Mouse (Mus musculus) neural tube, embryonic 13.5 days (tissue): ENCODE results near the gene Sh3bp5. TPM values are rescaled to one million over a fixed set of nuclear protein-coding genes. Genes with fewer than 3 reads are reported as not detected.

Source experiments
- ATAC-seq: fragments of 200-750 bp; cut with Nextera tagmentation; 2 replicates; pipeline ENCODE4 v1.8.0; 2017; ENCODE audit warnings: low read depth, mild to moderate bottlenecking, moderate TSS enrichment, moderate library complexity
- H3K27ac ChIP-seq: fragments of 300-500 bp; sonication (generic); replicated peaks from 2 replicates; pipeline ENCODE4 v1.5.1; 2015; ENCODE audit warnings: moderate library complexity, mild to moderate bottlenecking, inconsistent platforms
- H3K27me3 ChIP-seq: fragments of 300-500 bp; sonication (generic); 2 replicates; pipeline ENCODE4 v1.6.1; 2015; ENCODE audit warnings: mild to moderate bottlenecking, inconsistent platforms
- H3K36me3 ChIP-seq: fragments of 300-500 bp; sonication (generic); 2 replicates; pipeline ENCODE4 v1.6.1; 2015; ENCODE audit warnings: mild to moderate bottlenecking, inconsistent platforms
- H3K4me1 ChIP-seq: fragments of 300-500 bp; sonication (generic); replicated peaks from 2 replicates; pipeline ENCODE4 v1.6.1; 2015; ENCODE audit warnings: inconsistent platforms
- H3K4me2 ChIP-seq: fragments of 300-500 bp; sonication (generic); 2 replicates; pipeline ENCODE4 v1.6.1; 2015; ENCODE audit warnings: inconsistent platforms, mild to moderate bottlenecking, moderate library complexity
- H3K4me3 ChIP-seq: fragments of 300-500 bp; sonication (generic); 2 replicates; pipeline ENCODE4 v1.5.1; 2015; ENCODE audit warnings: mild to moderate bottlenecking, inconsistent platforms
- H3K9ac ChIP-seq: fragments of 300-500 bp; sonication (generic); 2 replicates; pipeline ENCODE4 v1.6.1; 2015; ENCODE audit warnings: moderate library complexity, mild to moderate bottlenecking, inconsistent platforms
- H3K9me3 ChIP-seq: fragments of 300-500 bp; sonication (generic); 2 replicates; pipeline ENCODE4 v1.6.1; 2016; ENCODE audit warnings: inconsistent platforms
- WGBS: fragments of 180-500 bp; shearing (Covaris S2); methylation state at CpG from one replicate; pipeline ENCODE4 v1.1.7; 2015; 5-methylcytosine and 5-hydroxymethylcytosine counted together
- polyA plus RNA-seq: library from polyadenylated mRNA; unstranded; fragments of >200 nt; fragmentation: Nextera tagmentation; extraction: Ambion mirVana; gene quantifications from 2 replicates; pipeline ENCODE4 v1.2.1, GENCODE M21; 2015

The Sh3bp5 gene
- polyA plus RNA-seq, 1 experiment from 2014 or later, result 139 TPM

DNA sequence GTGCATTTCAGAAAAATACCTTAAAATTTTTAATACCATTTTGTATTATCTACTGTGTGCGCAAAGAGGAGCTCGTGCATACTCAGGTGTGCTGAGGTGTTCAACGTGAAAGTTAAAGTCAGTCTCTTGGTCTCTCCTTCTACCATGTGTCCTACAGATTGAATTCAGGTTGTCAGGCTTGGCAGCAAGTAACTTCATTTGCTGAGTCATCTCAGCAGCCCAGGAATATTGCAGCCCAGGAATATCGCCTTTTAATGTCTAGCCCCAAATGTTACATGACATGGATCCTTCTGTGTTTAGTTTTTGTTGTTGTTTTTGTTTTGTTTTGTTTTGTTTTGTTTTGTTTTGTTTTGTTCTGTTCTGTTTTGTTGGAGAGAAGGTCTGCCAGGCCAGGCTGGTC lies 31.2 kb downstream of the Sh3bp5 start:
- ATAC-seq, result no peak
- Histone ChIP-seq H3K27ac (no peak overlapping the region), H3K9ac (no peak overlapping the region), H3K4me2 (no peak overlapping the region), H3K9me3 (no peaks in the 10 kb centered on the region), H3K4me3 (no peak overlapping the region), H3K36me3 (peaks cover 43% of the 10 kb centered on the region), H3K4me1 (peaks cover 54% of the 10 kb centered on the region), H3K27me3 (no peaks in the 10 kb centered on the region)
- 95% methylated on average over 4 of the region's 4 CpGs for WGBS

DNA sequence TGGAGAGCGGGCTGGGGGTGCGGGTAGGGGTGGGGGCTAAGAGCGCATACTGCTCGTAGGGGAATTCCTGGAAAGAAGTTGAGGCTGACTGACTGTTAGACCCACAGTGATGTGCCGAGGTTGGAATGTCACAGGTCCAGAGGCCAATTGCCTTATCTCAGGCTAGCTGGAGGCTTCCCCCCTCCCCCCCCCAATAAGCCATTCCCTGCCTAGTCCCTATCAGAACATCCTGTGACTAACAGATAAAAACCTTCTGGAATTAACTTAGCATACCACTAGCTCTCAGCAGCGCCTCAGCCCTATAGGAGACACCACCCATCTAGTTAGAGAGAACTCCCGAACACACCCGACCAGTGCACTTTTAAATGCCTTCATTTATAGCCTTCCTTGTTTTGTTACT lies 31.9 kb downstream of the Sh3bp5 start:
- peaks cover 43% of the 10 kb centered on the region for H3K36me3 ChIP-seq
- H3K4me3 ChIP-seq, result no peak overlapping the region
- no peak overlapping the region for H3K4me2 ChIP-seq
- 74% methylated on average over 8 of the region's 8 CpGs for WGBS
- H3K9me3 ChIP-seq, result no peaks in the 10 kb centered on the region
- H3K9ac ChIP-seq, result no peak overlapping the region
- H3K27me3 ChIP-seq, result no peaks in the 10 kb centered on the region
- no peak for ATAC-seq
- peaks cover 49% of the 10 kb centered on the region for H3K4me1 ChIP-seq
- no peak overlapping the region for H3K27ac ChIP-seq

DNA sequence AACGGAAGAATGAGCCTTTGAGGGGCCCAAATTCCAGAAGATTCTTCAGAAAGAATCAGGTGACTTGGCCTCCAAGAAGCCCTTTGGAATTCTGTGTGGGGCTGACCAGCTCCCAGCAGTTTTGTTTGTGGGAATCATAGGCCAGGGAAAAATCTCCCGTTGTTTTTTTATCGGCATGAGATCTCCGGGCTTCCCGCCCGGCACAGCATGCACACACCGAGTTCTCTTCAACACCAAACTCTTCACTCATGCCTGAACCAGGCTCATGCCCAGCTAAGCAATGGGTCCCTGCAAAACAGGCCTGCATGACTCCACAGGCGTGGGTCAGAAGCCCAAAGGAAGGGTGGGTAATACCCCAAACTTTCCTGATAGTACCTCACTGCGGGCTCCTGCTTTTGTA lies 32.3 kb downstream of the Sh3bp5 start:
- Histone ChIP-seq H3K36me3 (peaks cover 43% of the 10 kb centered on the region), H3K4me3 (no peak overlapping the region), H3K9ac (no peak overlapping the region), H3K27ac (no peak overlapping the region), H3K4me1 (peaks cover 49% of the 10 kb centered on the region), H3K4me2 (no peak overlapping the region), H3K9me3 (no peaks in the 10 kb centered on the region), H3K27me3 (no peaks in the 10 kb centered on the region)
- 79% methylated on average over 9 of the region's 9 CpGs for WGBS
- no peak for ATAC-seq

DNA sequence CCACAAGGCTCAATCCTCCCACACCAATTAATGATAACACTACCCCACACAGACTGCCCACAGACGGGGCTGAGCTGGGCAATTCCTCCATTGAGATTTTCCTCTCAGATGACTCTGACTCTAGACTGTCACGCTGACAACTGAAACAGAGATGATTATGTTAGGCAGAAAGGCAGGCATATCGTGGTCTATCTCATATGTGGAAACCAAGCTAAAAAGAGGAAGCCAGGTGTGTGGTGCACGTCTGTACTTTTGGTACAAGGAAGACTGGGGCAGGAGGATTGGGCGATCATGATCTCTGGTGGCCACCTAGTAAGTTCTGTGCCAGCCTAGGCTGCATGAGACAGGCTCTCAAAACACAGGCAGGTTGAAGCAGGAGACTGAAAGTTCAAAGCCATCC lies 33.2 kb downstream of the Sh3bp5 start:
- no peak overlapping the region for H3K4me2 ChIP-seq
- H3K27ac ChIP-seq, result no peak overlapping the region
- ATAC-seq, result no peak
- peaks cover 49% of the 10 kb centered on the region for H3K4me1 ChIP-seq
- H3K27me3 ChIP-seq, result no peaks in the 10 kb centered on the region
- H3K4me3 ChIP-seq, result no peak overlapping the region
- WGBS, result 84% methylated on average over 5 of the region's 5 CpGs
- H3K9ac ChIP-seq, result no peak overlapping the region
- H3K36me3 ChIP-seq, result peaks cover 38% of the 10 kb centered on the region
- no peaks in the 10 kb centered on the region for H3K9me3 ChIP-seq

DNA sequence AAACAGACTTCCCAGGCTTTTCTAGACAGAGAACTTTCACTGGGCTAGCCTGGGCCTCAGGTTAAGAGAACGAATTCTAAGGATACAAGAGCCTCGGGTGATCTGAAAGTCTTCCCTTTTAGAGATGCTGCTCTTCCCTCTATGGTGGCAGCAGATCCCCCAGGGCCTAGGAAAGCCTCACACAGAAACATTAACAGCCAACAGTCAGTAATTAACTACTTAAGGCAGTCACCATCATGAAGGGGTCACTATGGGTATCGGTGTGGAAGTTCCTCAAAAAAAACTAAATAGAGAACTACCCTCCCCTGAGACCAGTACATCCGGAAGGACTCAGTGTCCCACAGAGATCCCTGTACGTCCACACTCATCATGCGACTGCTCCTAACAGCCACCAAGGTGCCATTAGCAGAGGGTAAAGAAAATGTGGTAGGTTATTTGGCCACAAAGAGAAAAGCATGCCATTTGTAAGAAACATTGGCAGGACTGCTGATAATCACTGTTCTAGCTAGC lies 33.9 kb downstream of the Sh3bp5 start:
- H3K27me3 ChIP-seq, result no peaks in the 10 kb centered on the region
- ATAC-seq, result no peak
- H3K9me3 ChIP-seq, result no peaks in the 10 kb centered on the region
- H3K4me1 ChIP-seq, result peaks cover 51% of the 10 kb centered on the region
- H3K9ac ChIP-seq, result no peak overlapping the region
- no peak overlapping the region for H3K4me2 ChIP-seq
- no peak overlapping the region for H3K4me3 ChIP-seq
- 68% methylated on average over 6 of the region's 6 CpGs for WGBS
- no peak overlapping the region for H3K27ac ChIP-seq
- H3K36me3 ChIP-seq, result peaks cover 35% of the 10 kb centered on the region

DNA sequence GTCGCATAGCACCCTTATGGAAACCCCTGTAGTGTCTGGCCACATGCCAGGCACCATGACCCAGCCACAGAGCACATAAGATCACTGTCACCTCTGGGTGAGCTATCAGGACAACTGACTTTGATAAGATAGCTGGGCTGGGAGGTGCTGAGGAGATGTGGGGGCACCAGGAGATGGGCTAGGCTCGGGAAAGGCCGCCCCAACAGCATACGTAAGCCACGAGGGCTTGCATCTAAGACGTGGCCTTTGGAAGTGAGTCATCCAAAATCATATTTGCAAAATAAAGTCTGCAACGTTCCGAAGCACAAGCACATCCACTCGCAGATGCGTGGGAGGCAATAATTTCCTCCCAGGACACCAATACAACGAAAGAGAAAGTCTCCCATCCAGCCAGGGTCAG lies 35.0 kb downstream of the Sh3bp5 start:
- Histone ChIP-seq H3K27me3 (no peaks in the 10 kb centered on the region), H3K4me3 (no peak overlapping the region), H3K4me1 (peaks cover 43% of the 10 kb centered on the region), H3K9me3 (no peaks in the 10 kb centered on the region), H3K9ac (no peak overlapping the region), H3K36me3 (peaks cover 25% of the 10 kb centered on the region), H3K4me2 (no peak overlapping the region), H3K27ac (no peak overlapping the region)
- no peak for ATAC-seq
- 88% methylated on average over 11 of the region's 11 CpGs for WGBS

DNA sequence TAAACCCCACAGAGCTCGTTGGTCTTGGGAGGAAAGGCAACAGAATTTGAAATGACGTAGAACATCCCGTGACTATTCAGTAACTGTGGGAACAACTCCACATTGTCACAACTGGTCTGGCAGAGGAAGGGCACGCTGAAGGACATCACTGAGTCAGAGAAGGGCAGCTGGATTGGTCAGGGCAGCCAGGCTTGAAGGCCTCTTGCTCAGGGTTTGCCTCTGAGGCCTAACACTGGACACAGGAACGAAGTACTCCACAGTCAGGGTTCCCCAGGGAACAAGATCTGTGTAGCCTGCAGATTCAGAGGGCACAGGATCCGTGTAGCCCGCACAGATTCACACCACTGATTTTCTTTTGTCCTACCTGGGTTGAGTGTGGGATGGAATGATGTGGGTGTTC lies 35.6 kb downstream of the Sh3bp5 start:
- Histone ChIP-seq H3K27me3 (no peaks in the 10 kb centered on the region), H3K27ac (no peak overlapping the region), H3K4me2 (no peak overlapping the region), H3K4me3 (no peak overlapping the region), H3K36me3 (peaks cover 24% of the 10 kb centered on the region), H3K4me1 (peaks cover 43% of the 10 kb centered on the region), H3K9me3 (no peaks in the 10 kb centered on the region), H3K9ac (no peak overlapping the region)
- 88% methylated on average over 7 of the region's 7 CpGs for WGBS
- ATAC-seq, result no peak

DNA sequence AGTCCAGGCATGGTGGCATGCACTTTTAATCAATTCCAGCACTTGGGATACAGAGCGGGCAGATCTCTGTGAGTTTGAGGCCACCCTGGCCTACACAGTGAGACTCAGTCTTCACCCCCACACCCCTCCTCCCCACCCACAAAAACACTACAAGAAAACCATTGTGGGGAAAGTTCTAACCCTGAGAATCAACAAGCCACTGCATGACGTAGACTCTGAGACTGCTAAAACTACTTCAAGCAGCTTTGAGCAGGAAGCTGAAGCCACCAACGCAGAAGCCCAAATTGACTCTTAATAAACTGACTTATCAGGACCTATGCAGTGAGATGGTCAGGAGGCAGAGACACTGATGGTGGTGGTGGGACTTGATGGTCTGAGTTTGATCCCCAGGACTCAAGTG lies 36.6 kb downstream of the Sh3bp5 start:
- ATAC-seq, result no peak
- Histone ChIP-seq H3K9me3 (no peaks in the 10 kb centered on the region), H3K36me3 (peaks cover 17% of the 10 kb centered on the region), H3K9ac (no peak overlapping the region), H3K27ac (peak overlapping the region; percentile 71; the same call in 1 of the 2 replicates), H3K4me3 (no peak overlapping the region), H3K4me1 (peaks cover 44% of the 10 kb centered on the region), H3K4me2 (no peak overlapping the region), H3K27me3 (no peaks in the 10 kb centered on the region)
- 85% methylated on average over 3 of the region's 3 CpGs for WGBS

DNA sequence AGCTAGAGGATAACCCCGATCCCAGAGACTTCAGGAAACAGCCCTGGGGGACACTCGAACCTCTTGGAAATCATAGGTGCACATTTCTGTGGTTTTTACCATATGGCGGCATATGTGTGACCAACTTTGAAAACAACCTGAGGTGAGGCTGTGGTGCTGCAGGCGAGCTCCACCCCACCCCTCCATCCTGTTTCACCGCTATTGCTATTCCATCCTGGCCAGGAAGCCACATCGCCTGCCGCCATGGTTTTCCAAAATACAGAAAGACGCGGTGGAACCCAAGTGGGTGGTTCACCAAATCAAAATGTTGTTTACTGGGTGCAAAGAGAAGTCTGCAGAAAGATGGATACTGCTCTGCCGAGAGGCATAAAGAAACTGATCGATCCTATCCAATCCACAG lies 37.1 kb downstream of the Sh3bp5 start:
- H3K27ac ChIP-seq, result peak overlapping the region; percentile 71

DNA sequence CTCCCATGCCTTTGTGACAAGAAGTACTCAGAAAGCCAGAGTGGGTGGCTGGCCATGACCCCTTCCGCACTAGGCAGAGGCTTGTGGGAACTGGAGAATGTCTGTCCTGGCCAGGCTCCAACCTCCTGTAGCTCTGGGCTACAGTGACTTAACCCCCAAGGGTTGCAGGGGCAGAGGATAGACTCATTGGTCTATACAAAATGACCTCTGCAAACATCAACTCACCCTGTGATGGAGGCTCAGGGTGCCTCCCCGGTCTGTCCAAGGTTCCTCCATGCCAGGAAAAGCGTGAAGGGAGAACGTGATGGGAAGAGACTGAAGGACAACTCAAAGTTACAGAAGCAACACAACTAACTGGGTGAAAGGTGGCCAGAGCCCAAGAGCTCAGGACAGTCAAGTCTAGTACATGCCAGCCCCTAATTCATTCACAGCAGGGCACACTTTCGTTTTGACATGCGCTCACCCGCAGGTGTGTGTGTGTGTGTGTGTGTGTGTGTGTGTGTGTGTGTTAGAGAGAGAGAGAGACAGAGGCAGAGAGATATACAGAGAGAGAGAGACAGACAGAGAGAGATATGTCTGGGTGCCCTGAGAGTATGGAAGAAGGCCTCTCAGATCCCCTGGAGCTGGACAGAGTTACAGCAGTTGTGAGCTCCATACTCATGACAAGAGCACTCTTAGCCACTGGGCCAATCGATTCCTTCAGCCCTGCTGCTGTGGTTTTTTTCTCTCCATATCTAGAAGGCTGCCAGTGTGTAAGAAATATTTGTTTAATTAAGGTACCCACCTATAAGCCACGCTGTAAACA lies 37.9 kb downstream of the Sh3bp5 start:
- peak; percentile 37; the same call in 1 of the 2 replicates for ATAC-seq
- peaks cover 41% of the 10 kb centered on the region for H3K4me1 ChIP-seq
- 73% methylated on average over 9 of the region's 9 CpGs for WGBS
- no peak overlapping the region for H3K4me2 ChIP-seq
- H3K9ac ChIP-seq, result no peak overlapping the region
- H3K27ac ChIP-seq, result peak overlapping the region; percentile 71
- H3K27me3 ChIP-seq, result no peaks in the 10 kb centered on the region
- H3K36me3 ChIP-seq, result peaks cover 8% of the 10 kb centered on the region; the same call in 1 of the 2 replicates
- H3K9me3 ChIP-seq, result no peaks in the 10 kb centered on the region
- no peak overlapping the region for H3K4me3 ChIP-seq

More for the DNA sequence above, 37.1 kb downstream of the Sh3bp5 start:
- Histone ChIP-seq H3K4me2 (no peak overlapping the region), H3K4me1 (peaks cover 47% of the 10 kb centered on the region), H3K9ac (no peak overlapping the region), H3K36me3 (peaks cover 14% of the 10 kb centered on the region), H3K27me3 (no peaks in the 10 kb centered on the region), H3K4me3 (no peak overlapping the region), H3K9me3 (no peaks in the 10 kb centered on the region)
- ATAC-seq, result no peak
- 90% methylated on average over 11 of the region's 11 CpGs for WGBS

DNA sequence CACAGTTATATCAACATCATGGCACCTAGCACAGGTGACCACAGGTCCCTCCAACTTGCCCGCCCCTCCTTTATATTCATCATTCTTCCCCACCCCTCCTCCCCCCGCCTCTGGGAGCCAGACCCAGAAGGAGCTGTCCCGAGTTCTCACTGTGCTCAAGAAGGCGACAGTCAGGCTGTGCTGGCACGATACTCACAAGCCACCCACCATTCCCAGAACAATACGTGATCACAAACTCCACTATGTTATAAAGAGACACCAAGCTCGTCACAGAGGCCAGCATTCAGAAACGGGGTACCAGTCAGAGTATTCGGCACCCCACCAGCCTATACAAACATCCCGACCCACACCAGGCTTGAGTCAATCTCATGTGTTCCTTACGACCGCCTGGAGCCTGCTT lies 38.5 kb downstream of the Sh3bp5 start:
- peaks cover 34% of the 10 kb centered on the region for H3K4me1 ChIP-seq
- H3K9ac ChIP-seq, result no peak overlapping the region
- no peak overlapping the region for H3K4me2 ChIP-seq
- no peak overlapping the region for H3K4me3 ChIP-seq
- peaks cover 8% of the 10 kb centered on the region; the same call in 1 of the 2 replicates for H3K36me3 ChIP-seq
- whole genome bisulfite sequencing, result 80% methylated on average over 12 of the region's 12 CpGs
- no peak for ATAC-seq
- no peaks in the 10 kb centered on the region for H3K9me3 ChIP-seq
- peak overlapping the region; percentile 71; the same call in 1 of the 2 replicates for H3K27ac ChIP-seq
- no peaks in the 10 kb centered on the region for H3K27me3 ChIP-seq

DNA sequence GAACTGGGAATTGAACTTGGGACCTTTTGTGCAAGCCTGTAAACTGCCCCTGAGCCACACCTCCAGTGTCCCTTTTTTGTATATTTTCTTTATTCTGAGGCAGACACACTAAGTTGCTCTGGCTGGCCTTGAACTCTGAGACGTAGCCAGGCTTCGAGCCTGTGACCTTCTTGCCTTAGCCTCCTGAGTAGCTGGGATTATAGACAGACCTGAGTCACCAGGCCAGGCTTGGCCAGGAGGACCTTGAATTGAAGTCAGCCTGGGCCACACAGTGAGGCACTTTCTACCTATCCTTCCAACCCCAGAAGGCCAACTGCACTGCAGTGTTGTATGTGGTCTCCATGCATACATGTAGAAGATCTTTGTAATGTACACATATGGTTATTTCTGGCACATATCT lies 39.5 kb downstream of the Sh3bp5 start:
- Histone ChIP-seq H3K4me2 (no peak overlapping the region), H3K27ac (no peak overlapping the region), H3K9me3 (no peaks in the 10 kb centered on the region), H3K27me3 (no peaks in the 10 kb centered on the region), H3K4me3 (no peak overlapping the region), H3K4me1 (peaks cover 25% of the 10 kb centered on the region), H3K36me3 (peaks cover 8% of the 10 kb centered on the region; the same call in 1 of the 2 replicates), H3K9ac (no peak overlapping the region)
- no peak for ATAC-seq
- 96% methylated on average over 2 of the region's 2 CpGs for WGBS
